Mouse (Mus musculus) limb, embryonic 14.5 days (tissue): ENCODE results near the gene Dpyd. TPM values are rescaled to one million over a fixed set of nuclear protein-coding genes. Genes with fewer than 3 reads are reported as not detected.

Experiments used
- ATAC-seq: fragments of 200-750 bp; cut with Nextera tagmentation; 2 replicates; pipeline ENCODE4 v1.8.0; 2017; ENCODE audit warnings: low read depth, moderate number of reproducible peaks, moderate TSS enrichment; ENCODE audit not compliant: low FRiP score
- DNase-seq: peaks from one replicate; pipeline ENCODE4 v3.0.0-alpha.2; 2015; ENCODE audit warnings: low spot score
- H3K27ac ChIP-seq: fragments of 300-500 bp; sonication (generic); replicated peaks from 2 replicates; pipeline ENCODE4 v1.5.1; 2014; ENCODE audit warnings: low read depth, mild to moderate bottlenecking, low read length, moderate library complexity, mixed read lengths
- H3K27me3 ChIP-seq: fragments of 300-500 bp; sonication (generic); 2 replicates; pipeline ENCODE4 v1.6.1; 2014; ENCODE audit warnings: low read length, mixed read lengths; ENCODE audit not compliant: control insufficient read depth, insufficient read depth
- H3K36me3 ChIP-seq: fragments of 300-500 bp; sonication (generic); 2 replicates; pipeline ENCODE4 v1.6.1; 2014; ENCODE audit warnings: mild to moderate bottlenecking, low read length, moderate library complexity, mixed read lengths; ENCODE audit not compliant: control insufficient read depth, insufficient read depth
- H3K4me1 ChIP-seq: fragments of 300-500 bp; sonication (generic); 2 replicates; pipeline ENCODE4 v1.6.1; 2014; ENCODE audit warnings: antibody characterized with exemption, low read length, mixed read lengths; ENCODE audit not compliant: control insufficient read depth, insufficient read depth
- H3K4me2 ChIP-seq: fragments of 300-500 bp; sonication (generic); replicated peaks from 2 replicates; pipeline ENCODE4 v1.6.1; 2014; ENCODE audit warnings: low read depth, mild to moderate bottlenecking, low read length, moderate library complexity; ENCODE audit not compliant: severe bottlenecking
- H3K4me3 ChIP-seq: fragments of 300-500 bp; sonication (generic); replicated peaks from 2 replicates; pipeline ENCODE4 v1.5.1; 2014; ENCODE audit warnings: low read length
- H3K9ac ChIP-seq: fragments of 300-500 bp; sonication (generic); 2 replicates; pipeline ENCODE4 v1.6.1; 2014; ENCODE audit warnings: mild to moderate bottlenecking, low read depth, low read length, moderate library complexity; ENCODE audit not compliant: severe bottlenecking
- H3K9me3 ChIP-seq: fragments of 300-500 bp; sonication (generic); 2 replicates; pipeline ENCODE4 v1.6.1; 2016; ENCODE audit warnings: low read length; ENCODE audit not compliant: control insufficient read depth
- POLR2A ChIP-seq: fragments of 200-500 bp; IDR thresholded peaks from 2 replicates; pipeline ENCODE4 v1.8.0; 2012; ENCODE audit warnings: inconsistent platforms, mild to moderate bottlenecking, moderate library complexity, borderline replicate concordance; ENCODE audit not compliant: insufficient read depth, insufficient read length; ENCODE audit errors: extremely low read depth
- whole genome bisulfite sequencing: fragments of 180-500 bp; shearing (Covaris S2); extraction: QIAGEN DNeasy Blood & Tissue Kit; methylation state at CpG from one replicate; pipeline ENCODE4 v1.1.7; 2014; 5-methylcytosine and 5-hydroxymethylcytosine counted together
- polyA plus RNA-seq, 2 experiments: library from polyadenylated mRNA; depleted of rRNA in 1 of 2; stranded (reverse) in 1 of 2; unstranded in 1 of 2; fragments of >200 nt; fragmentation: Nextera tagmentation in 1 of 2; extraction: Ambion mirVana in 1 of 2; gene quantifications; 2 replicates each; pipeline versions ENCODE4 v1.2.1 to v1.2.3; 2012 to 2014

The Dpyd gene
- polyA plus RNA-seq, 2 experiments, result 3.1 to 5.2 TPM

DNA sequence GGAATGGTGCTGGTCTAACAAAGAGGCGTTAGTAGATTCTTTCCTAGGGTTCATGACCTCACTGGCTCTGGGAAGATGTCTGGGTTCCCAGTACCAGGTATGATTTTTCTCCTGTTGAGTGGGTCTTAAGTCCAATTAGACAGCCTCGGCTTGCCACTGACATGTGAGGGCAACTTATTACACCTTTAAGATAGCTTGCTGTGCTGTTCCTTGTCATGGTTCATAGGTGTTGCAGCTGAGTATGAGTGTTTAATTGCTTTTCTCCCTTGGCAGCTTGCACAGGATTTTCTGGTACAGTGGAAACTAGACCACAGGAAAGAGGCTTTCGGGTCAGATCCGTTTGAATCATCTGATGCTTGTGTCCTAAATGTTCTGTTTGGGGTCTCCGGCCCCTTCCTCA lies 290.8 kb downstream of the Dpyd start:
- 81% methylated on average over 5 of the region's 5 CpGs for WGBS
- Histone ChIP-seq H3K27ac (no peak overlapping the region), H3K36me3 (no peaks in the 10 kb centered on the region), H3K27me3 (no peaks in the 10 kb centered on the region), H3K9ac (no peak overlapping the region), H3K4me1 (no peaks in the 10 kb centered on the region), H3K9me3 (no peaks in the 10 kb centered on the region), H3K4me2 (no peak overlapping the region), H3K4me3 (no peak overlapping the region)
- TF ChIP-seq POLR2A, result no peak
- no peak for ATAC-seq
- no peak for DNase-seq

GRCm38 (mm10) chr3:118855411-118855810 lies 293.5 kb downstream of the Dpyd start:
- ATAC-seq (no peak), DNase-seq (peak; percentile 22)
- TF ChIP-seq POLR2A, result no peak
- Histone ChIP-seq H3K27me3 (no peaks in the 10 kb centered on the region), H3K4me2 (no peak overlapping the region), H3K4me3 (no peak overlapping the region), H3K9me3 (no peaks in the 10 kb centered on the region), H3K27ac (no peak overlapping the region), H3K9ac (no peak overlapping the region), H3K36me3 (no peaks in the 10 kb centered on the region), H3K4me1 (no peaks in the 10 kb centered on the region)
- 50% methylated on average over 7 of the region's 7 CpGs for WGBS

GRCm38 (mm10) chr3:118869113-118870107 lies 307.5 kb downstream of the Dpyd start:
- Histone ChIP-seq H3K27me3 (no peaks in the 10 kb centered on the region), H3K27ac (no peak overlapping the region), H3K4me3 (no peak overlapping the region), H3K36me3 (no peaks in the 10 kb centered on the region), H3K9ac (no peak overlapping the region), H3K9me3 (no peaks in the 10 kb centered on the region), H3K4me1 (no peaks in the 10 kb centered on the region), H3K4me2 (no peak overlapping the region)
- 77% methylated on average over 10 of the region's 10 CpGs for WGBS
- no peak for DNase-seq
- TF ChIP-seq POLR2A, result no peak
- no peak for ATAC-seq

DNA sequence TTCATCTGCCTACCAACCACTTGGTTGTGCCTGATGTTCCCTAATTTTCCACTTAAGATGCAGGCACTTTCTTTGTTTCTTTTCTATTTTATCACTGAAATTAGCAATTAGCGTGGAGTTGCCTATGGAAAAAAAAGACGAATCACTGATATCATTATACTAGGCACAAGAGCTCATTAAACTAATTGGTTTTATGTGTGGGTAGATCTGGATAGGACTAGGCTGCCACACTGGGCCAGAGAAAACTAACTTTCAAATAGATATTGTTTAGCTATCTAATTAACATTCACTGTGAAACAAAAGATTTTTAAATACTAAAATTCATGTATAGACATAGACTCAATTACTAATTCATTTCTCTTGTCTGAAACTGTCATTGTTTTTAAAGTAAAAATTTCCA lies 313.9 kb downstream of the Dpyd start:
- no peak for ATAC-seq
- 57% methylated on average over 2 of the region's 2 CpGs for WGBS
- TF ChIP-seq POLR2A, result no peak

DNA sequence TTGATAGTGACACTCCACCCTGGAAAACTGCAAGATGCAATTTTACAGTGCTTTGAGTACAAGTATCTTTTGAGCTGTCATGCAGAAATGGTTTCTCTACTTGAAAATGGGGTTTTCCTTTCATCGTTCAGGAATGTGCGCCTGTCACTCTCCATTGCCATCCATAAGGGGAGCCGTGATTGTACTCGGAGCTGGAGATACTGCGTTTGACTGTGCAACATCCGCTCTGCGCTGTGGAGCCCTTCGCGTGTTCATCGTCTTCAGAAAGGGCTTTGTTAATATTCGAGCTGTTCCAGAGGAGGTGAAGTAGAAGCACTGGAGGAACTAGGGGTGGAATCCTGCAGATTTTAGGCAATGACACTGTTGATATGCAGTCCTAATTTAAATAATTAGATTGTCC lies 337.1 kb downstream of the Dpyd start:
- Histone ChIP-seq H3K4me3 (no peak overlapping the region), H3K9me3 (no peaks in the 10 kb centered on the region), H3K36me3 (no peaks in the 10 kb centered on the region), H3K27ac (no peak overlapping the region), H3K27me3 (no peaks in the 10 kb centered on the region), H3K4me2 (no peak overlapping the region), H3K9ac (no peak overlapping the region), H3K4me1 (no peaks in the 10 kb centered on the region)
- DNase-seq (no peak), ATAC-seq (no peak)
- WGBS, result 87% methylated on average over 11 of the region's 11 CpGs
- no peak for TF ChIP-seq POLR2A

More for the DNA sequence above, 313.9 kb downstream of the Dpyd start:
- H3K9me3 ChIP-seq, result no peaks in the 10 kb centered on the region
- DNase-seq, result no peak
- no peak overlapping the region for H3K9ac ChIP-seq
- no peak overlapping the region for H3K4me2 ChIP-seq
- no peaks in the 10 kb centered on the region for H3K4me1 ChIP-seq
- no peaks in the 10 kb centered on the region for H3K27me3 ChIP-seq
- no peaks in the 10 kb centered on the region for H3K36me3 ChIP-seq
- no peak overlapping the region for H3K27ac ChIP-seq
- H3K4me3 ChIP-seq, result no peak overlapping the region
